Mouse (Mus musculus) lung, postnatal 0 days (tissue): Measurements from ENCODE around the gene Rubcnl. TPM values are rescaled to one million over a fixed set of nuclear protein-coding genes. Genes with fewer than 3 reads are reported as not detected.

ENCODE experiments used
- ATAC-seq: fragments of 200-750 bp; cut with Nextera tagmentation; 2 replicates; pipeline ENCODE4 v1.8.0; 2017; ENCODE audit warnings: moderate library complexity
- DNase-seq: peaks from one replicate; pipeline ENCODE4 v3.0.0-alpha.2; 2016; ENCODE audit warnings: low spot score
- H3K27ac ChIP-seq: fragments of 300-500 bp; sonication (generic); 2 replicates; pipeline ENCODE4 v1.5.1; 2014; ENCODE audit warnings: antibody characterized with exemption, mild to moderate bottlenecking, low read length, mixed read lengths
- H3K27me3 ChIP-seq: fragments of 300-500 bp; sonication (generic); replicated peaks from 2 replicates; pipeline ENCODE4 v1.6.1; 2014; ENCODE audit warnings: low read length, mixed read lengths; ENCODE audit not compliant: insufficient read depth
- H3K36me3 ChIP-seq: fragments of 300-500 bp; sonication (generic); 2 replicates; pipeline ENCODE4 v1.6.1; 2014; ENCODE audit warnings: low read length, mixed read lengths; ENCODE audit not compliant: insufficient read depth
- H3K4me1 ChIP-seq: fragments of 300-500 bp; sonication (generic); 2 replicates; pipeline ENCODE4 v1.6.1; 2014; ENCODE audit warnings: antibody characterized with exemption, low read depth, low read length, mixed read lengths; ENCODE audit not compliant: insufficient read depth
- H3K4me2 ChIP-seq: fragments of 300-500 bp; sonication (generic); replicated peaks from 2 replicates; pipeline ENCODE4 v1.6.1; 2014; ENCODE audit warnings: low read depth, mild to moderate bottlenecking, low read length, moderate library complexity, mixed read lengths
- H3K4me3 ChIP-seq: fragments of 300-500 bp; sonication (generic); 2 replicates; pipeline ENCODE4 v1.5.1; 2014; ENCODE audit warnings: low read depth, low read length
- H3K9ac ChIP-seq: fragments of 300-500 bp; sonication (generic); replicated peaks from 2 replicates; pipeline ENCODE4 v1.6.1; 2014; ENCODE audit warnings: low read depth, mild to moderate bottlenecking
- H3K9me3 ChIP-seq: fragments of 300-500 bp; sonication (generic); 2 replicates; pipeline ENCODE4 v1.6.1; 2016; ENCODE audit warnings: low read length, mixed read lengths
- CTCF ChIP-seq: IDR thresholded peaks from 2 replicates; pipeline ENCODE4 v1.5.1; 2016; ENCODE audit warnings: antibody characterized with exemption, mild to moderate bottlenecking
- EP300 ChIP-seq: IDR thresholded peaks from 2 replicates; pipeline ENCODE4 v1.6.1; 2016; ENCODE audit warnings: antibody characterized with exemption, mild to moderate bottlenecking, control low read depth
- WGBS: fragments of 180-500 bp; shearing (Covaris S2); extraction: QIAGEN DNeasy Blood & Tissue Kit; methylation state at CpG from one replicate; pipeline ENCODE4 v1.1.7; 2014; 5-methylcytosine and 5-hydroxymethylcytosine counted together
- polyA plus RNA-seq: library from polyadenylated mRNA; unstranded; fragments of >200 nt; fragmentation: Nextera tagmentation; extraction: Ambion mirVana; gene quantifications from 2 replicates; pipeline ENCODE4 v1.2.1, GENCODE M21; 2015

Gene Rubcnl
- polyA plus RNA-seq, result 0.27 TPM in 2 replicates

DNA sequence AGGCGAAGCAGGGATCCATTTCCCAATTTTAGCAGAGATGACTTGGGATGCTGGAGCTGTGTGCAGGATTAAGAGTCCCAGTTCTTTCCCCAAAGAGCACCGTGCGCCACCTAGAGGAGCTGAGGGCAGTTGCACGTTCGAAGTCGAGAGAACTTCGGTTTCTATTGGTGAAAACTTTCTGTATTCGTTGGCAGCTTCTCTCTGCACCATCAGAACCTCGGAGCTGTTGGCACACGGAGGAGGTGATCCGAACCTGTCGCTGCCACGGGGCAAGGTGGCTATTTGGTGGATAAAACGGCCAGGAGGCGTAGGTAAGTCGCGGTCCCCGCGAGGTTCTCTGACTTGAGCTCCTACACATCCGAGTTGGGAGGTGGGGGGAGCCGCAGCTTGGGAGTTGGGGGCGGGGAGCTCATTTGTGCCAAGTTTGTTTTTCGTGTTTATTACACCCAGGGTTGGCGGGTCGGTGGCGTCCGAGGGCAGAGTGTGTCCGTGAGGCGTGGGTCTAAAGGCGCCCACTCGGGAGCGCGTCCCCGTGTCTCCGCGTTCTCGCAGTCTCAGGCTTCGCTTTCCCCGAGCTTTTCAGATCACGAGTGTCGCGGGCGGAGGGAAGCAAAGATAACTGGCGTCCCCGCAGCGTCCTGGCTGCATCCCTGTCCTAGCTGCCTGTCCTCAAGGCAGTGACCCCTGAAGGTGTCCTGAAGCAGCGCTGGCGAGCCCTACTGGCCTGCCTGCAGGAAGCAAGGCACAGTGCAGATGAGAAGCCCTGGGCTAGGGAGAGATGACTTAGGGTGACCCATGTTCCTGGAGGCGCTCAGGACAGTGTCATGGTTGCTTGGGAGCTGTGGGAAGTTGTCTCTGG is at the start of gene Rubcnl:
Gene Rubcnl (plus strand): TSS at position 172 of the 859 bp plus-strand sequence.
- H3K27me3 ChIP-seq, result no peaks in the 10 kb centered on the region
- no peaks in the 10 kb centered on the region for H3K36me3 ChIP-seq
- no peaks in the 10 kb centered on the region for H3K9me3 ChIP-seq
- peak within 1 kb of the TSS; percentile 61 for H3K4me3 ChIP-seq
- peak within 1 kb of the TSS; percentile 38 for H3K9ac ChIP-seq
- WGBS, result 3% methylated on average over 49 of the region's 49 CpGs
- H3K4me2 ChIP-seq, result peak within 1 kb of the TSS; percentile 92
- ATAC-seq (peak; percentile 53), DNase-seq (peak; percentile 91)
- H3K27ac ChIP-seq, result no peak within 1 kb of the TSS
- no peak for TF ChIP-seq EP300
- peak; percentile 92 for TF ChIP-seq CTCF
- H3K4me1 ChIP-seq, result no peaks in the 10 kb centered on the region

DNA sequence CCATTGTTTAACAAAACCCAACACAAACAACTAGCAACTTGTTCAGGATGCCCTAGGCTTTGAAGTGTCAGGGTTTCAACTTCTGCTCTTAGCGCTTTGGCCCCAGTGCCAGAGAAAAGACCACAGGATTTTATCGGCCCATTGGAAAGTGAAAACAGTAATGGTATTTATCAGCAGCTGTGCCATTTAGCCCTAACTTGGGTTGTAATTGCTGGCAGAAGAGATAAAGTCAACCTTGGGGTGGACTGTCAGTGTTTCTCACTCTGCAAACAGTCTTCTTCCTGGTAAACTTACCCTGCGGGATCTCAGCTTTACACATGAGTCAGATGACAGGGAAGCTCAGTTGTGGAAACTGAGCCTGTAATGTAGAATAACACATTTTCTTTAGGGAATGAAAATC is 43.6 kb upstream of the Rubcnl start:
- no peaks in the 10 kb centered on the region for H3K36me3 ChIP-seq
- no peak overlapping the region for H3K4me3 ChIP-seq
- TF ChIP-seq CTCF (no peak), EP300 (no peak)
- H3K4me1 ChIP-seq, result no peaks in the 10 kb centered on the region; the same call in 1 of the 2 replicates
- no peak overlapping the region for H3K4me2 ChIP-seq
- H3K9me3 ChIP-seq, result no peaks in the 10 kb centered on the region
- DNase-seq, result no peak
- 21% methylated on average over 3 of the region's 3 CpGs for WGBS
- no peak overlapping the region for H3K27ac ChIP-seq
- no peaks in the 10 kb centered on the region for H3K27me3 ChIP-seq
- no peak for ATAC-seq
- H3K9ac ChIP-seq, result no peak overlapping the region

DNA sequence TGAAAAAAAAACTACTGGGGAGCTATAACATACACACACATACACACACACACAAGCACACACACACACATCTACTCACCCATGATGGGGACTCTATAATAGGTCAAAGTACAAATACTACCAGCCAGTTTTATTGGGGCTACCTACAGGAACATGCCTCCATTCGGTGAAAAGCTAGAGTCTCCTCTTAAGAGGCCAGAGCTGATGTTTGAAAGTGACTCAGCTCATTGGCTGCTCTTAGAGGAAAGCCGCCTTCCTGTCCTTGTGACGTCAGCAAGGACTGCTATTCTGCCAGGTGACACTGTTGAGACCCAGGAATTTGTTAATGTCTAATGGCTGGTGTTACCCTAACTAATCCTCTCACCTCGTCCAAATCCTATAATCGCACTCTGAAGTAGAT is 43.1 kb upstream of the Rubcnl start:
- DNase-seq, result no peak
- no peaks in the 10 kb centered on the region for H3K9me3 ChIP-seq
- H3K4me1 ChIP-seq, result no peaks in the 10 kb centered on the region; the same call in 1 of the 2 replicates
- H3K9ac ChIP-seq, result no peak overlapping the region
- H3K36me3 ChIP-seq, result no peaks in the 10 kb centered on the region
- no peaks in the 10 kb centered on the region for H3K27me3 ChIP-seq
- H3K4me2 ChIP-seq, result no peak overlapping the region
- no peak for TF ChIP-seq CTCF
- no peak for TF ChIP-seq EP300
- H3K27ac ChIP-seq, result no peak overlapping the region
- ATAC-seq, result no peak
- 64% methylated on average over 5 of the region's 5 CpGs for WGBS
- H3K4me3 ChIP-seq, result no peak overlapping the region

DNA sequence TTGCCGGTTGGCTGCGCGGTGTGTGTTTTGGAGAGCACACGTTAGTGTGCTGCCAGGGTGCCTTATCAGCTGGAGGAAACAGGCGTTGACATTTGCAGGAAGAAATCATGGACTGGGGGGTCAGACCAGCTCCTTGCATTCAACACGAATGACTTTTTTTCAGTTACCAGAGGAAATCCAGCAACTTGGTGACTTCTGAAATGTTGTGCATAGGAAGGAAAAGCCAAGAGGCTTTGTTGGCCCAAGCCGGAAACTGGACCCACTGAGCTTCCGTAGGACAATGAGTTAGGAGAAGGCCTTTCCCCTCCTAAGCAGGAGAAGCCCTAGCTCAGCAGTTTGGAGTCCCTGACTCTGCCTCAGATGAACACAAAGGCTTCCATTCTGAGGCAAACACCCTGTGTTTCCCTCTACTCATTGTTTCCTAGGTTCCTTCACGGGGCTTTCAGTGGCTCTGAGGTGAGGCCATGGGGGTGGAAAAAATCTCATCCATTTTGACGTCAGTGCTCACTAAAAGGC is 41.6 kb upstream of the Rubcnl start:
- Histone ChIP-seq H3K36me3 (no peaks in the 10 kb centered on the region), H3K4me2 (no peak overlapping the region), H3K27me3 (no peaks in the 10 kb centered on the region), H3K9me3 (no peaks in the 10 kb centered on the region), H3K4me1 (no peaks in the 10 kb centered on the region; the same call in 1 of the 2 replicates), H3K4me3 (no peak overlapping the region), H3K9ac (no peak overlapping the region), H3K27ac (no peak overlapping the region)
- WGBS, result 42% methylated on average over 10 of the region's 10 CpGs
- DNase-seq (peak; percentile 37), ATAC-seq (peak; percentile 47)
- TF ChIP-seq CTCF (no peak), EP300 (peak; percentile 24; the same call in 1 of the 2 replicates)

DNA sequence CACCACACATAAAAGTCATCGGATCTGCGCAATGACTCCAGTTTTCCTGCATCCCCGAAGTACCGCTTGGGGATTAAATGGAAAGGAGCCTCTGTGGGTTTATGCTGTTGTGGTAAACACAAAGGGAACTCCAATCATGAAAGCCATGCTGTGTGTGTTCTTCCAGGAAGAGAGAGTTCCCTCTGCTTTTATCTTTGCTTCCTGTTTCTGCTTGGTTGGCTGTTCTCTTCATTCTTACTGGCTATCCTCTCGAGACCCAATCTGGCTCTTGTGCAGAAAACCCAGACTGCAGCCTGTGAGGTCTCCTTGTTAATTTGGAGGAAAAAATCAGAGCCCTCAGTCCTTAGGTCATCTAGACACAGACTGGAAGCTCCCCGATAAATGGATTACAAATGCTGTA is 38.9 kb upstream of the Rubcnl start:
- H3K4me1 ChIP-seq, result no peaks in the 10 kb centered on the region; the same call in 1 of the 2 replicates
- H3K36me3 ChIP-seq, result no peaks in the 10 kb centered on the region
- H3K4me3 ChIP-seq, result no peak overlapping the region
- no peak for ATAC-seq
- WGBS, result 73% methylated on average over 6 of the region's 6 CpGs
- H3K9ac ChIP-seq, result no peak overlapping the region
- no peak overlapping the region for H3K27ac ChIP-seq
- no peak for DNase-seq
- no peaks in the 10 kb centered on the region for H3K27me3 ChIP-seq
- no peak overlapping the region for H3K4me2 ChIP-seq
- H3K9me3 ChIP-seq, result no peaks in the 10 kb centered on the region
- TF ChIP-seq CTCF, result no peak
- no peak for TF ChIP-seq EP300

DNA sequence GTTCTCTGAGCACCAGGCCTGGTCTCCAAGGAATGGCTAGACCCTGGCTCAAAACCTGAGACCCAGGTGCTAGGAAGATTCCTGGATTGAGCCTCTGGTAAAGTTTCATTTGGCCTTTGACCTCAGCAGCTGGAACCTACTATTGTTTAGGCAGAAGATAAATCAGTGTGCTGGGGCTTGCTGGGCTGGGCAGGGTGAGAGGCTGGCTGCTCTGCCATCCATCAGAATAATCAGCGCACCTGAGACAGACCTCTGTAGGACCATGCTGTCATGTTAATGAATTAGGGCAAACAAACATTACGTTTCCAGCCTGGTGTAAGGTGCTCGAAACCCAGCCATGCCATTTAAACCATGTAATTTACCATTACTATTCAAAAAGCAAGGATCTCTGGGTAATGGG is 34.8 kb upstream of the Rubcnl start:
- ATAC-seq (no peak), DNase-seq (no peak)
- WGBS, result 49% methylated on average over 3 of the region's 3 CpGs
- no peaks in the 10 kb centered on the region for H3K36me3 ChIP-seq
- H3K4me2 ChIP-seq, result no peak overlapping the region
- H3K9me3 ChIP-seq, result no peaks in the 10 kb centered on the region
- no peaks in the 10 kb centered on the region for H3K27me3 ChIP-seq
- no peaks in the 10 kb centered on the region for H3K4me1 ChIP-seq
- no peak overlapping the region for H3K27ac ChIP-seq
- no peak overlapping the region for H3K4me3 ChIP-seq
- H3K9ac ChIP-seq, result no peak overlapping the region
- TF ChIP-seq EP300, result no peak
- TF ChIP-seq CTCF, result no peak
